Mouse (Mus musculus) liver, adult 2 months (tissue): ENCODE results near the gene AW011738. TPM values are rescaled to one million over a fixed set of nuclear protein-coding genes. Genes with fewer than 3 reads are reported as not detected.

Experiments used
- DNase-seq: peaks from one replicate; pipeline ENCODE4 v3.0.0-alpha.2; 2011; ENCODE audit warnings: low read depth, low spot score; ENCODE audit errors: extremely low read depth
- H3K27ac ChIP-seq: fragments of 200-500 bp; replicated peaks from 2 replicates; pipeline ENCODE4 v1.5.1; 2012; ENCODE audit warnings: low read depth, mild to moderate bottlenecking, control low read depth, inconsistent platforms, low read length; ENCODE audit not compliant: insufficient read depth
- H3K27me3 ChIP-seq: fragments of 200-500 bp; 2 replicates; pipeline ENCODE4 v1.6.1; 2012; ENCODE audit warnings: mild to moderate bottlenecking, moderate library complexity, low read length, inconsistent platforms; ENCODE audit not compliant: control insufficient read depth, insufficient read depth
- H3K36me3 ChIP-seq: fragments of 200-500 bp; 2 replicates; pipeline ENCODE4 v1.6.1; 2012; ENCODE audit warnings: low read length, inconsistent platforms; ENCODE audit not compliant: control insufficient read depth, insufficient read depth
- H3K4me1 ChIP-seq: fragments of 200-500 bp; 2 replicates; pipeline ENCODE4 v1.6.1; 2011; ENCODE audit warnings: low read length; ENCODE audit not compliant: control insufficient read depth, insufficient read depth
- H3K4me3 ChIP-seq: fragments of 200-500 bp; 2 replicates; pipeline ENCODE4 v1.5.1; 2011; ENCODE audit warnings: low read depth, mild to moderate bottlenecking, control low read depth, low read length, moderate library complexity; ENCODE audit not compliant: insufficient read depth
- H3K79me2 ChIP-seq: fragments of 200-500 bp; 2 replicates; pipeline ENCODE4 v1.6.1; 2012; ENCODE audit warnings: inconsistent platforms, mild to moderate bottlenecking, low read length, moderate library complexity; ENCODE audit not compliant: control insufficient read depth, insufficient read depth
- H3K9ac ChIP-seq: fragments of 200-500 bp; 2 replicates; pipeline ENCODE4 v1.6.1; 2012; ENCODE audit warnings: low read depth, mild to moderate bottlenecking, control low read depth, inconsistent platforms, low read length
- CTCF ChIP-seq: fragments of 200-500 bp; IDR thresholded peaks from 2 replicates; pipeline ENCODE4 v1.5.1; 2011; ENCODE audit warnings: low read depth, low read length, control low read depth
- POLR2A ChIP-seq: fragments of 200-500 bp; IDR thresholded peaks from 2 replicates; pipeline ENCODE4 v1.6.1; 2011; ENCODE audit warnings: low read length, control low read depth; ENCODE audit not compliant: insufficient read depth; ENCODE audit errors: extremely low read depth
- WGBS: fragments of 180-500 bp; shearing (Covaris S2); methylation state at CpG from one replicate; pipeline ENCODE4 v1.1.7; 2018; 5-methylcytosine and 5-hydroxymethylcytosine counted together
- polyA plus RNA-seq: library from polyadenylated mRNA; depleted of rRNA; stranded (reverse); fragments of >200 nt; gene quantifications from 2 replicates; pipeline ENCODE4 v1.2.3, GENCODE M21; 2012; rRNA removed
- total RNA-seq: library from RNA; depleted of rRNA; stranded (reverse); fragments of >200 nt; gene quantifications from 2 replicates; pipeline ENCODE4 v1.2.3, GENCODE M21; 2014; rRNA removed

The AW011738 gene
- total and polyA plus RNA-seq, 2 experiments = 2.5 to 3.7 TPM

GRCm38 (mm10) chr4:156252619-156253018, 49.5 kb downstream of the AW011738 start:
- WGBS = 37% methylated on average over 3 of the region's 3 CpGs
- Histone ChIP-seq H3K27ac (no peak overlapping the region), H3K79me2 (no peaks in the 10 kb centered on the region), H3K4me3 (no peak overlapping the region), H3K27me3 (peaks cover 15% of the 10 kb centered on the region), H3K36me3 (no peaks in the 10 kb centered on the region), H3K4me1 (peaks cover 4% of the 10 kb centered on the region; the same call in 1 of the 2 replicates), H3K9ac (no peak overlapping the region)
- no peak for TF ChIP-seq CTCF
- no peak for TF ChIP-seq POLR2A
- no peak for DNase-seq

GRCm38 (mm10) chr4:156253043-156253442, 49.9 kb downstream of the AW011738 start:
- WGBS = 40% methylated on average over 7 of the region's 7 CpGs
- H3K4me3 ChIP-seq = no peak overlapping the region

GRCm38 (mm10) chr4:156254361-156255077, 51.4 kb downstream of the AW011738 start:
- Histone ChIP-seq H3K27ac (no peak overlapping the region), H3K36me3 (no peaks in the 10 kb centered on the region), H3K4me3 (no peak overlapping the region), H3K79me2 (no peaks in the 10 kb centered on the region), H3K9ac (no peak overlapping the region), H3K27me3 (peaks cover 15% of the 10 kb centered on the region), H3K4me1 (peaks cover 4% of the 10 kb centered on the region; the same call in 1 of the 2 replicates)
- 5% methylated on average over 26 of the region's 30 CpGs for WGBS
- no peak for DNase-seq
- TF ChIP-seq CTCF = no peak
- no peak for TF ChIP-seq POLR2A

More at GRCm38 (mm10) chr4:156253043-156253442, 49.9 kb downstream of the AW011738 start:
- Histone ChIP-seq H3K79me2 (no peaks in the 10 kb centered on the region), H3K36me3 (no peaks in the 10 kb centered on the region), H3K4me1 (peaks cover 4% of the 10 kb centered on the region; the same call in 1 of the 2 replicates), H3K27me3 (peaks cover 15% of the 10 kb centered on the region), H3K9ac (no peak overlapping the region), H3K27ac (no peak overlapping the region)
- TF ChIP-seq POLR2A = no peak
- TF ChIP-seq CTCF = no peak
- DNase-seq = no peak

Other genes starting within 250 kb of the AW011738 start
- 1.8 and 2.1 TPM in 2 replicates for gene C1qtnf12, start 241.0 kb upstream of the AW011738 start, total RNA-seq
- 2.6 and 3.3 TPM in 2 replicates for gene C1qtnf12, start 241.0 kb upstream of the AW011738 start, polyA plus RNA-seq
- gene B3galt6, start 210.7 kb upstream of the AW011738 start, total RNA-seq = 2.8 TPM in 2 replicates
- gene B3galt6, start 210.7 kb upstream of the AW011738 start, polyA plus RNA-seq = 2.5 and 2.6 TPM in 2 replicates
- 141 and 156 TPM in 2 replicates for gene Sdf4, start 210.4 kb upstream of the AW011738 start, total RNA-seq
- gene Sdf4, start 210.4 kb upstream of the AW011738 start, polyA plus RNA-seq = 34.9 and 37.2 TPM in 2 replicates
- 0.65 and 0.67 TPM in 2 replicates for gene Tnfrsf4, start 189.5 kb upstream of the AW011738 start, total RNA-seq
- 0.83 and 2.5 TPM in 2 replicates for gene Tnfrsf4, start 189.5 kb upstream of the AW011738 start, polyA plus RNA-seq
- gene Tnfrsf18, start 177.1 kb upstream of the AW011738 start, total RNA-seq = 0.94 TPM in 1 of 2 replicates, not detected in the other
- 0.41 and 0.81 TPM in 2 replicates for gene Tnfrsf18, start 177.1 kb upstream of the AW011738 start, polyA plus RNA-seq
- gene Ttll10, start 143.9 kb upstream of the AW011738 start, total RNA-seq = 0.37 TPM in 1 of 2 replicates, not detected in the other
- gene Ttll10, start 143.9 kb upstream of the AW011738 start, polyA plus RNA-seq = 0.11 and 0.12 TPM in 2 replicates
- gene 9430015G10Rik, start 93.3 kb upstream of the AW011738 start, total RNA-seq = 3.8 and 4.5 TPM in 2 replicates
- gene 9430015G10Rik, start 93.3 kb upstream of the AW011738 start, polyA plus RNA-seq = 3.7 and 9.1 TPM in 2 replicates
- gene Rnf223, start 72.8 kb upstream of the AW011738 start, total RNA-seq = not detected in 2 replicates
- 0.17 TPM in 1 of 2 replicates, not detected in the other for gene Rnf223, start 72.8 kb upstream of the AW011738 start, polyA plus RNA-seq
- gene Agrn, start 5.8 kb upstream of the AW011738 start, total RNA-seq = 10.4 and 13.8 TPM in 2 replicates
- gene Agrn, start 5.8 kb upstream of the AW011738 start, polyA plus RNA-seq = 20.5 and 33.2 TPM in 2 replicates
- 14.2 and 20.7 TPM in 2 replicates for gene Isg15, start 2.5 kb upstream of the AW011738 start, total RNA-seq
- gene Isg15, start 2.5 kb upstream of the AW011738 start, polyA plus RNA-seq = 26.8 and 44.3 TPM in 2 replicates
- gene Perm1, start 12.6 kb downstream of the AW011738 start, total RNA-seq = 0.07 and 0.09 TPM in 2 replicates
- gene Perm1, start 12.6 kb downstream of the AW011738 start, polyA plus RNA-seq = 0.04 TPM in 1 of 2 replicates, not detected in the other
- 6.9 TPM in 2 replicates for gene Plekhn1, start 31.6 kb downstream of the AW011738 start, total RNA-seq
- gene Plekhn1, start 31.6 kb downstream of the AW011738 start, polyA plus RNA-seq = 12.1 and 18.5 TPM in 2 replicates
- gene Noc2l, start 32.7 kb downstream of the AW011738 start, total RNA-seq = 16.4 and 17.8 TPM in 2 replicates
- gene Noc2l, start 32.7 kb downstream of the AW011738 start, polyA plus RNA-seq = 28.5 and 35.8 TPM in 2 replicates
- gene Samd11, start 52.4 kb downstream of the AW011738 start, total RNA-seq = under 0.01 TPM in 1 of 2 replicates, not detected in the other
- 0.04 TPM in 1 of 2 replicates, not detected in the other for gene Samd11, start 52.4 kb downstream of the AW011738 start, polyA plus RNA-seq
- not detected in 2 replicates for gene Vmn2r-ps159, start 127.8 kb downstream of the AW011738 start, total RNA-seq
- gene Vmn2r-ps159, start 127.8 kb downstream of the AW011738 start, polyA plus RNA-seq = not detected in 2 replicates